Mouse (Mus musculus) splenic B cell, adult 2 months (primary cell): ENCODE data around the gene Anapc2.

ENCODE experiments used
- DNase-seq: peaks from one replicate; pipeline ENCODE4 v3.0.0-alpha.2; 2011; ENCODE audit warnings: low read depth, low spot score
- H3K27me3 ChIP-seq: 2 replicates; pipeline ENCODE4 v1.6.1; 2012; ENCODE audit warnings: mild to moderate bottlenecking, low read length, moderate library complexity, mixed read lengths; ENCODE audit not compliant: control insufficient read depth, poor library complexity, insufficient read depth, severe bottlenecking
- H3K36me3 ChIP-seq: 2 replicates; pipeline ENCODE4 v1.6.1; 2012; ENCODE audit warnings: mild to moderate bottlenecking, low read length, moderate library complexity, mixed read lengths; ENCODE audit not compliant: control insufficient read depth, poor library complexity, insufficient read depth, severe bottlenecking

Gene Anapc2

GRCm38 (mm10) chr2:25271827-25272511, at the start of gene Anapc2, which contains the start of gene Ssna1:
TSS of gene Anapc2 (plus strand) at chr2:25272478.
TSS of gene Ssna1 (minus strand) at chr2:25272438.
- H3K36me3 ChIP-seq: peaks cover 8% of the 10 kb centered on the region
- no peaks in the 10 kb centered on the region for H3K27me3 ChIP-seq
- peak; percentile 98 for DNase-seq

- no peaks in the 10 kb centered on the region for H3K27me3 ChIP-seq
- DNase-seq: no peak
- H3K36me3 ChIP-seq: no peaks in the 10 kb centered on the region; the same call in 1 of the 2 replicates
Observed at GRCm38 (mm10) chr2:25223681-25224491, 48.4 kb upstream of the Anapc2 start.

- Histone ChIP-seq H3K27me3 (no peaks in the 10 kb centered on the region), H3K36me3 (no peaks in the 10 kb centered on the region; the same call in 1 of the 2 replicates)
- DNase-seq: no peak
Observed at GRCm38 (mm10) chr2:25224492-25224765, 47.8 kb upstream of the Anapc2 start, which contains the start of gene Tubb4b. TSS of gene Tubb4b (minus strand) at chr2:25224702.

GRCm38 (mm10) chr2:25224766-25225752, 47.2 kb upstream of the Anapc2 start:
- DNase-seq: peak; percentile 99
- Histone ChIP-seq H3K27me3 (no peaks in the 10 kb centered on the region), H3K36me3 (no peaks in the 10 kb centered on the region; the same call in 1 of the 2 replicates)

- no peak for DNase-seq
Observed at GRCm38 (mm10) chr2:25225811-25226379, 46.4 kb upstream of the Anapc2 start.

GRCm38 (mm10) chr2:25226864-25227263, 45.4 kb upstream of the Anapc2 start:
- no peak for DNase-seq
- Histone ChIP-seq H3K36me3 (no peaks in the 10 kb centered on the region), H3K27me3 (no peaks in the 10 kb centered on the region)

More at GRCm38 (mm10) chr2:25225811-25226379, 46.4 kb upstream of the Anapc2 start:
- Histone ChIP-seq H3K36me3 (no peaks in the 10 kb centered on the region), H3K27me3 (no peaks in the 10 kb centered on the region)

GRCm38 (mm10) chr2:25227406-25227805, 44.9 kb upstream of the Anapc2 start:
- DNase-seq: no peak
- Histone ChIP-seq H3K36me3 (no peaks in the 10 kb centered on the region), H3K27me3 (no peaks in the 10 kb centered on the region)

- peak; percentile 94 for DNase-seq
Observed at GRCm38 (mm10) chr2:25228431-25228889, 43.8 kb upstream of the Anapc2 start.

GRCm38 (mm10) chr2:25228995-25229530, 43.2 kb upstream of the Anapc2 start:
- no peaks in the 10 kb centered on the region for H3K27me3 ChIP-seq
- H3K36me3 ChIP-seq: no peaks in the 10 kb centered on the region
- DNase-seq: no peak

More at GRCm38 (mm10) chr2:25228431-25228889, 43.8 kb upstream of the Anapc2 start:
- H3K27me3 ChIP-seq: no peaks in the 10 kb centered on the region
- H3K36me3 ChIP-seq: no peaks in the 10 kb centered on the region

GRCm38 (mm10) chr2:25229582-25229981, 42.7 kb upstream of the Anapc2 start:
- H3K36me3 ChIP-seq: no peaks in the 10 kb centered on the region
- no peak for DNase-seq
- H3K27me3 ChIP-seq: no peaks in the 10 kb centered on the region

- Histone ChIP-seq H3K27me3 (no peaks in the 10 kb centered on the region), H3K36me3 (no peaks in the 10 kb centered on the region)
- DNase-seq: no peak
Observed at GRCm38 (mm10) chr2:25230581-25230980, 41.7 kb upstream of the Anapc2 start.

GRCm38 (mm10) chr2:25231038-25231437, 41.2 kb upstream of the Anapc2 start:
- no peaks in the 10 kb centered on the region for H3K36me3 ChIP-seq
- no peaks in the 10 kb centered on the region for H3K27me3 ChIP-seq

GRCm38 (mm10) chr2:25233421-25233820, 38.9 kb upstream of the Anapc2 start:
- no peak for DNase-seq
- Histone ChIP-seq H3K27me3 (no peaks in the 10 kb centered on the region), H3K36me3 (no peaks in the 10 kb centered on the region)

More at GRCm38 (mm10) chr2:25231038-25231437, 41.2 kb upstream of the Anapc2 start:
- no peak for DNase-seq

GRCm38 (mm10) chr2:25234050-25234449, 38.2 kb upstream of the Anapc2 start, which contains the start of gene Slc34a3:
TSS of gene Slc34a3 (minus strand) at chr2:25234364.
- Histone ChIP-seq H3K27me3 (no peaks in the 10 kb centered on the region), H3K36me3 (no peaks in the 10 kb centered on the region)

More at GRCm38 (mm10) chr2:25234050-25234449, 38.2 kb upstream of the Anapc2 start, which contains the start of gene Slc34a3:
- DNase-seq: no peak
